Mouse (Mus musculus): Measurements from ENCODE around the gene Naalad2. TPM values are rescaled to one million over a fixed set of nuclear protein-coding genes. Genes with fewer than 3 reads are reported as not detected.

Naalad2 gene
- polyA plus RNA-seq, 1 experiment from 2014 or later = 5.4 TPM

Other genes with a start within 250 kb of the Naalad2 start
- 96.4 and 97.3 TPM in 2 replicates for gene Chordc1, start 110.9 kb downstream of the Naalad2 start, polyA plus RNA-seq (2015; fragmentation: Nextera tagmentation; extraction: Ambion mirVana)
- not detected in 2 replicates for gene Ubtfl1, start 1.4 kb upstream of the Naalad2 start, polyA plus RNA-seq (2015; fragmentation: Nextera tagmentation; extraction: Ambion mirVana)
- not detected in 2 replicates for gene Mbd3l2, start 27.7 kb upstream of the Naalad2 start, polyA plus RNA-seq (2015; fragmentation: Nextera tagmentation; extraction: Ambion mirVana)
- 3.5 and 4.5 TPM in 2 replicates for gene Zfp558, start 75.3 kb upstream of the Naalad2 start, polyA plus RNA-seq (2015; fragmentation: Nextera tagmentation; extraction: Ambion mirVana)
- gene Mbd3l1, start 75.4 kb upstream of the Naalad2 start, polyA plus RNA-seq (2015; fragmentation: Nextera tagmentation; extraction: Ambion mirVana) = not detected in 2 replicates